Mouse (Mus musculus): ENCODE measurements around the gene Ech1.

DNA sequence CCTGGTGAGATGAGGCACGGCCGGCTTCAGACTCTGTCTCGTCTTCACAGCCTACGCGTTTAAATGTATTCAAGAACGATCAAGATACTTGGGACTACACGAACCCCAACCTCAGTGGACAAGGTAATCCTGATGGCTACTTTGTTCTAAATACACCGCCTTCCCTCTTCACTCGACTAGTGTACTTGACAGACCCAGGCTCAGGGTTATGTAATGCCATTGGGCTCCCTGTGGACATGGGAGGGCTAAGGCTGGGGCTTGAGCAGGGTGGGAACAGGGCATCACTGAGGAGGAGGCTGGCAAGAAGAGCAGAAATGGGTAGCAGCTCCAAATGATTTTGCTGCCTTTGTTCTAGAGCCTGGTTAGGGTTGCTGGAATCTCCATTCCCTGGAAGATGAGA, 9.8 kb upstream of the Ech1 start:
- TF ChIP-seq POLR2A (IDR thresholded peaks at IDR 0.05; ENCODE audit: extremely low read depth, insufficient read depth, low read length): no peak
- TF ChIP-seq CTCF (IDR thresholded peaks at IDR 0.05; ENCODE audit: low read depth, low read length): no peak
